Mouse (Mus musculus): Measurements from ENCODE around the gene Slc7a12. TPM values are rescaled to one million over a fixed set of nuclear protein-coding genes. Genes with fewer than 3 reads are reported as not detected.

The Slc7a12 gene
- polyA plus RNA-seq (2012; rRNA removed) (not detected in 2 replicates), polyA plus RNA-seq (2014; fragmentation: Nextera tagmentation; extraction: Ambion mirVana) (not detected in 2 replicates)

- Histone ChIP-seq H3K4me1 (ENCODE audit: control insufficient read depth, insufficient read depth, low read length) (no peaks in the 10 kb centered on the region), H3K27ac (replicated peaks; ENCODE audit: low read depth, low read length) (no peak within 1 kb of the TSS), H3K9me3 (ENCODE audit: control insufficient read depth, low read length) (no peaks in the 10 kb centered on the region), H3K4me3 (replicated peaks; ENCODE audit: low read length) (no peak within 1 kb of the TSS), H3K36me3 (ENCODE audit: control insufficient read depth, insufficient read depth, low read length) (no peaks in the 10 kb centered on the region), H3K4me2 (replicated peaks; ENCODE audit: low read depth, low read length, severe bottlenecking) (no peak within 1 kb of the TSS), H3K27me3 (ENCODE audit: control insufficient read depth, insufficient read depth, low read length) (no peaks in the 10 kb centered on the region), H3K9ac (ENCODE audit: low read depth, low read length, severe bottlenecking) (no peak within 1 kb of the TSS)
- no peak for TF ChIP-seq POLR2A (IDR thresholded peaks at IDR 0.05; ENCODE audit: borderline replicate concordance, extremely low read depth, insufficient read depth, insufficient read length)
- no peak for DNase-seq (ENCODE audit: low spot score)
- ATAC-seq (ENCODE audit: low FRiP score, low read depth), result no peak
These were observed at the start of gene Slc7a12 for GRCm38 (mm10) chr3:14480397-14480796. Gene Slc7a12, plus strand, starts transcription at chr3:14480697.

GRCm38 (mm10) chr3:14432381-14432780 lies 48.1 kb upstream of the Slc7a12 start:
- ATAC-seq (ENCODE audit: low FRiP score, low read depth) (no peak), DNase-seq (ENCODE audit: low spot score) (no peak)
- H3K9ac ChIP-seq (ENCODE audit: low read depth, low read length, severe bottlenecking), result no peak overlapping the region
- no peak overlapping the region for H3K4me2 ChIP-seq (replicated peaks; ENCODE audit: low read depth, low read length, severe bottlenecking)
- 74% methylated on average over 1 of the region's 1 CpGs for WGBS
- H3K4me1 ChIP-seq (ENCODE audit: control insufficient read depth, insufficient read depth, low read length), result no peaks in the 10 kb centered on the region
- no peak overlapping the region for H3K27ac ChIP-seq (replicated peaks; ENCODE audit: low read depth, low read length)
- H3K36me3 ChIP-seq (ENCODE audit: control insufficient read depth, insufficient read depth, low read length), result no peaks in the 10 kb centered on the region
- TF ChIP-seq POLR2A (IDR thresholded peaks at IDR 0.05; ENCODE audit: borderline replicate concordance, extremely low read depth, insufficient read depth, insufficient read length), result no peak
- H3K27me3 ChIP-seq (ENCODE audit: control insufficient read depth, insufficient read depth, low read length), result no peaks in the 10 kb centered on the region
- no peak overlapping the region for H3K4me3 ChIP-seq (replicated peaks; ENCODE audit: low read length)
- H3K9me3 ChIP-seq (ENCODE audit: control insufficient read depth, low read length), result no peaks in the 10 kb centered on the region

- Histone ChIP-seq H3K9ac (ENCODE audit: low read depth, low read length, severe bottlenecking) (no peak overlapping the region), H3K27ac (replicated peaks; ENCODE audit: low read depth, low read length) (no peak overlapping the region), H3K4me2 (replicated peaks; ENCODE audit: low read depth, low read length, severe bottlenecking) (no peak overlapping the region), H3K9me3 (ENCODE audit: control insufficient read depth, low read length) (no peaks in the 10 kb centered on the region), H3K36me3 (ENCODE audit: control insufficient read depth, insufficient read depth, low read length) (no peaks in the 10 kb centered on the region), H3K27me3 (ENCODE audit: control insufficient read depth, insufficient read depth, low read length) (no peaks in the 10 kb centered on the region), H3K4me3 (replicated peaks; ENCODE audit: low read length) (no peak overlapping the region), H3K4me1 (ENCODE audit: control insufficient read depth, insufficient read depth, low read length) (no peaks in the 10 kb centered on the region)
- no peak for TF ChIP-seq POLR2A (IDR thresholded peaks at IDR 0.05; ENCODE audit: borderline replicate concordance, extremely low read depth, insufficient read depth, insufficient read length)
- DNase-seq (ENCODE audit: low spot score) (no peak), ATAC-seq (ENCODE audit: low FRiP score, low read depth) (no peak)
- 86% methylated on average over 4 of the region's 4 CpGs for WGBS
These were observed 34.5 kb upstream of the Slc7a12 start for GRCm38 (mm10) chr3:14446015-14446414.

- no peaks in the 10 kb centered on the region for H3K4me1 ChIP-seq (ENCODE audit: control insufficient read depth, insufficient read depth, low read length)
- H3K27me3 ChIP-seq (ENCODE audit: control insufficient read depth, insufficient read depth, low read length), result no peaks in the 10 kb centered on the region
- no peaks in the 10 kb centered on the region for H3K36me3 ChIP-seq (ENCODE audit: control insufficient read depth, insufficient read depth, low read length)
- no peak overlapping the region for H3K4me3 ChIP-seq (replicated peaks; ENCODE audit: low read length)
- no peak for TF ChIP-seq POLR2A (IDR thresholded peaks at IDR 0.05; ENCODE audit: borderline replicate concordance, extremely low read depth, insufficient read depth, insufficient read length)
- WGBS, result 93% methylated on average over 4 of the region's 4 CpGs
- no peak for ATAC-seq (ENCODE audit: low FRiP score, low read depth)
- no peaks in the 10 kb centered on the region for H3K9me3 ChIP-seq (ENCODE audit: control insufficient read depth, low read length)
- no peak overlapping the region for H3K4me2 ChIP-seq (replicated peaks; ENCODE audit: low read depth, low read length, severe bottlenecking)
- H3K9ac ChIP-seq (ENCODE audit: low read depth, low read length, severe bottlenecking), result no peak overlapping the region
- no peak for DNase-seq (ENCODE audit: low spot score)
- no peak overlapping the region for H3K27ac ChIP-seq (replicated peaks; ENCODE audit: low read depth, low read length)
These were observed 33.8 kb upstream of the Slc7a12 start for GRCm38 (mm10) chr3:14446691-14447090.

Other genes with a start within 250 kb of the Slc7a12 start
- gene 1810022K09Rik, start 130.6 kb downstream of the Slc7a12 start, polyA plus RNA-seq (2012; rRNA removed), result 91.0 and 179 TPM in 2 replicates
- 395 and 435 TPM in 2 replicates for gene 1810022K09Rik, start 130.6 kb downstream of the Slc7a12 start, polyA plus RNA-seq (2014; fragmentation: Nextera tagmentation; extraction: Ambion mirVana)
- 3.6 and 3.7 TPM in 2 replicates for gene Car13, start 161.0 kb downstream of the Slc7a12 start, polyA plus RNA-seq (2012; rRNA removed)
- 2.8 and 3.8 TPM in 2 replicates for gene Car13, start 161.0 kb downstream of the Slc7a12 start, polyA plus RNA-seq (2014; fragmentation: Nextera tagmentation; extraction: Ambion mirVana)

Data from limb, embryonic 14.5 days (tissue).